17 mouse cellular contexts compared by ENCODE assay signal in genomic region chr19:45960770-45961169, GRCm38 (mm10). TPM values are rescaled to one million over a fixed set of nuclear protein-coding genes. Genes with fewer than 3 reads are reported as not detected.
DNase-seq lines count a peak whose midpoint lies in the region; TF ChIP-seq lines count a peak whose summit lies in the region.
"Had no signal": no experiment of that assay in that cellular context is flagged by ENCODE, and none has a peak within 500 bp of the region (broad histone marks: within the 10 kb centered on the region; RNA-seq: fewer than 3 reads in every experiment).

No protein-coding gene starts in this region.

- TF ChIP-seq POLR2A in liver, adult 2 months (IDR thresholded peaks at IDR 0.05; ENCODE audit: extremely low read depth, insufficient read depth, low read length) = no peak

- peaks cover 29% of the 10 kb centered on the region for H3K36me3 ChIP-seq in liver, adult 2 months (ENCODE audit: control insufficient read depth, insufficient read depth, low read length)
- H3K36me3 ChIP-seq in limb, embryonic 10.5 days = peaks cover 47% of the 10 kb centered on the region

- no peaks in the 10 kb centered on the region for H3K27me3 ChIP-seq in liver, adult 2 months (ENCODE audit: control insufficient read depth, insufficient read depth, low read length)
- H3K27me3 ChIP-seq in limb, embryonic 10.5 days (ENCODE audit: low read depth, poor library complexity, severe bottlenecking) = no peaks in the 10 kb centered on the region
- H3K27me3 ChIP-seq: heart, embryonic 15.5 days; limb, embryonic 13.5 days had no signal

- no peaks in the 10 kb centered on the region for H3K79me2 ChIP-seq in liver, adult 2 months (ENCODE audit: control insufficient read depth, insufficient read depth, low read length)

- H3K9ac ChIP-seq in liver, adult 2 months (ENCODE audit: low read depth, low read length) = no peak overlapping the region
- H3K9ac ChIP-seq: heart, embryonic 15.5 days; limb, embryonic 13.5 days had no signal

- WGBS in liver, adult 2 months = 83% methylated on average over 5 of the region's 5 CpGs
- 17% methylated on average over 5 of the region's 5 CpGs for WGBS in limb, embryonic 10.5 days

- peak; percentile 16 for DNase-seq in embryo, embryonic 10 days (ENCODE audit: low spot score)
- DNase-seq in embryo, embryonic 10.5 days (ENCODE audit: low spot score) = no peak
- peak; percentile 32 for DNase-seq in liver, adult 2 months (ENCODE audit: extremely low read depth, low read depth, low spot score)
- DNase-seq in liver = no peak
- peak; percentile 25 for DNase-seq in MN1 (ENCODE audit: low spot score)
- no peak for DNase-seq in limb, embryonic 10.5 days (ENCODE audit: low spot score)
- DNase-seq in heart, postnatal 25 days (ENCODE audit: low spot score) = no peak
- no peak for DNase-seq in gastrocnemius, postnatal 4 days (ENCODE audit: low spot score in 2 of 2)
- DNase-seq: cerebellum, adult 9-10 months; gastrocnemius, adult 2 months; kidney, adult 9 months; kidney, postnatal 36 days; lung, postnatal 10 days; right cerebral cortex, adult 18-20 months had no signal

- no peaks in the 10 kb centered on the region for H3K9me3 ChIP-seq in limb, embryonic 10.5 days (replicated peaks)
- H3K9me3 ChIP-seq: heart, embryonic 15.5 days; limb, embryonic 13.5 days had no signal

- no peaks in the 10 kb centered on the region for H3K4me1 ChIP-seq in liver, adult 2 months (ENCODE audit: control insufficient read depth, insufficient read depth, low read length)
- peaks cover 18% of the 10 kb centered on the region for H3K4me1 ChIP-seq in limb, embryonic 10.5 days
- H3K4me1 ChIP-seq: heart, embryonic 15.5 days; limb, embryonic 13.5 days had no signal

- no peak overlapping the region for H3K27ac ChIP-seq in liver, adult 2 months (replicated peaks; ENCODE audit: insufficient read depth, low read depth, low read length)
- H3K27ac ChIP-seq in limb, embryonic 10.5 days = peak overlapping the region; percentile 36; the same call in 1 of the 2 replicates
- H3K27ac ChIP-seq: gastrocnemius, adult 2 months; heart, embryonic 15.5 days; left cerebral cortex, adult 2 months; limb, embryonic 13.5 days had no signal

- intact Hi-C loops in heart, postnatal 25 days (cut with DNase I) = no loop called here

- no peak overlapping the region for H3K4me3 ChIP-seq in liver, adult 2 months (ENCODE audit: insufficient read depth, low read depth, low read length)
- no peak overlapping the region for H3K4me3 ChIP-seq in limb, embryonic 10.5 days
- H3K4me3 ChIP-seq: gastrocnemius, adult 2 months; heart, embryonic 15.5 days; left cerebral cortex, adult 2 months; limb, embryonic 13.5 days had no signal

- TF ChIP-seq CTCF in liver, adult 2 months (IDR thresholded peaks at IDR 0.05; ENCODE audit: low read depth, low read length) = no peak

RNA-seq across cellular contexts. Expression of gene Armh3, which starts 37.5 kb away (rescaled TPM):
- 3.8 and 4.2 TPM in 2 replicates for total RNA-seq in liver, adult 2 months (2014; rRNA removed)
- polyA plus RNA-seq in liver, adult 2 months (2012; rRNA removed) = 4.9 and 5.2 TPM in 2 replicates
- 18.0 and 20.1 TPM in 2 replicates for polyA plus RNA-seq in limb, embryonic 10.5 days (2016; fragmentation: Nextera tagmentation; extraction: Ambion mirVana)
- total RNA-seq in heart, postnatal 25 days (2021) = 10 to 100 TPM; 14.8 to 16.0 TPM
- total RNA-seq in gastrocnemius, postnatal 4 days (2021) = 10 to 100 TPM; 16.0 to 19.0 TPM

RNA-seq across cellular contexts. Expression of gene Hps6, which starts 42.5 kb away (rescaled TPM):
- total RNA-seq in liver, adult 2 months (2014; rRNA removed) = 2.3 and 2.9 TPM in 2 replicates
- polyA plus RNA-seq in liver, adult 2 months (2012; rRNA removed) = 3.2 TPM in 2 replicates
- 4.7 and 5.3 TPM in 2 replicates for polyA plus RNA-seq in limb, embryonic 10.5 days (2016; fragmentation: Nextera tagmentation; extraction: Ambion mirVana)
- total RNA-seq in heart, postnatal 25 days (2021) = 1 to 10 TPM; 6.2 to 7.0 TPM
- total RNA-seq in gastrocnemius, postnatal 4 days (2021) = 1 to 10 TPM; 4.9 to 5.5 TPM

Comparison
In these comparisons a context has a peak if more than half of its experiments do, and no peak if none do; other contexts are left out.
1. DNase-seq: peak in embryo, embryonic 10 days (single experiment), liver, adult 2 months (single experiment) and MN1 (single experiment); none in embryo, embryonic 10.5 days (single experiment), liver (single experiment), limb, embryonic 10.5 days (single experiment), heart, postnatal 25 days (single experiment) and gastrocnemius, postnatal 4 days (0 of 2).